Mouse (Mus musculus): ENCODE data around the gene Hdac8. TPM values are rescaled to one million over a fixed set of nuclear protein-coding genes. Genes with fewer than 3 reads are reported as not detected.

The Hdac8 gene
- polyA plus RNA-seq (2014; fragmentation: Nextera tagmentation; extraction: Ambion mirVana): 3.6 and 4.5 TPM in 2 replicates

DNA sequence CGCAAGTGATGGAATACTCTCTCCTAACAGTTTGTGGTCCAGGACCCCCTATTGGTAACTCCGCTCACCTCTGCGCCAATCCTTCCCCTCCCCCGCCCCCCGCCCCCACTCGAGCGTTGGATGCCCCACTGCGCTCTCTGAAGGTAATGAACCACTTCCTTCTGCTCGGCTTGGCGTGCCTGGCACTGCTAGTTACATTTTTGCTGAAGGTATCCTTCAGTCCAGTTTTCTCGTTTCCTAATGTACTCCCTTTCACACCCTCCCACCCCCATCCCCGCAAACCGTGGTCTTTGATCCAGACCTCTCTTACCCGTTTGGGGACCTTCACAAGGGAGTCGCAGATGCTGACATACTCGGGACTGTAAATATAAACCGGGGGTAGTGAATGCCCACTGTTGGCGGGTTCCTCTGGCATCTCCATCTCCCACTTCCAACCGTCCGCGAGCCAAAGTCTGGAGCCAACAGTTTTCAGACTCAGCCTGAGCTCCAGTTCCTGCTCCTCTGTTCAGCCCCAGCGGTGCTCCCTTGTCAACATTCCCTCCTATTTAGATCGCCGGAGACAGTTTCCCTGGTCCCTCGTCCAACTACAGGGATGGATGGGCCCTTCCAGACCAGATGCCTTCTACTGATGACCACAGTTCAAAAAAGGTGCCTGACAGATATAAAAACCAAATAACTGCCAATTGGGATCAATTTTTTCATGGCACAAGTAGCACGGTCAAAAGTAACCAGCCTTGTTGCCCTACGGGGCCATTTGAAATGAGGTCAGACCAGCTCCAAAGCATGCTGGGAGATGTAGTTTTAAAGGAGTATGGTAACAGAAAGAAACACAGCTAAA, at the start of gene Hdac8:
Gene Hdac8 (minus strand): TSS at position 716 of the 838 bp plus-strand sequence.
- H3K27ac ChIP-seq (replicated peaks; ENCODE audit: low read depth, low read length): no peak within 1 kb of the TSS
- H3K27me3 ChIP-seq (ENCODE audit: control insufficient read depth, insufficient read depth, low read length): peaks cover 6% of the 10 kb centered on the region; the same call in 1 of the 2 replicates
- peak within 1 kb of the TSS; percentile 47 for H3K4me2 ChIP-seq (ENCODE audit: low read depth, severe bottlenecking)
- ATAC-seq (ENCODE audit: insufficient number of reproducible peaks, low FRiP score, low TSS enrichment, low read depth): peak; percentile 76; the same call in 1 of the 2 replicates
- peak within 1 kb of the TSS; percentile 51 for H3K4me3 ChIP-seq (ENCODE audit: low read depth, low read length)
- H3K9me3 ChIP-seq (ENCODE audit: control insufficient read depth, low read length): no peaks in the 10 kb centered on the region
- H3K9ac ChIP-seq (ENCODE audit: low read length): peak within 1 kb of the TSS; percentile 47; the same call in 1 of the 2 replicates
- peak; percentile 59 for DNase-seq (ENCODE audit: low spot score)
- H3K4me1 ChIP-seq (ENCODE audit: control insufficient read depth, insufficient read depth, low read length): no peaks in the 10 kb centered on the region
- 16% methylated on average over 26 of the region's 27 CpGs for WGBS
- H3K36me3 ChIP-seq (ENCODE audit: control insufficient read depth, insufficient read depth, low read length): no peaks in the 10 kb centered on the region

DNA sequence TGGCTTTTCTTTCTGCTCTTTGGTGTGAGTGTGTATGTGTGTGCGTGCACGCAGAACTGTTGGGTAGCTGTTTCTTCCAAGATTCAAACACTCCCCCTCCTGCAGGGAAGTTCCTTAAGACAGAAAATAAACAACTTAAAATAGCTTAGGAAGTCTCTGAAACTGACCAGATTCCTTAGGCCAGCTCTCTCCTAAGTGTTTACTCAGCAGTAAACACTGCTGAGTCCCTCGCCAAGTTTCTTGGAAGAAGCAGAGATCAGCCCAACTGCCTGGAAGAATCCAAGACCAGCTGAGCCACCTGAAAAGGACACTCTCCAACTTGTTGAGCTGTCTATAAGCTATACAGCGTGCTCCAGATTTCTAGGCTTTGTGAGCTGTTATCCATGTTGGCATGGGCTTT, 4.0 kb upstream of the Hdac8 start:
- DNase-seq (ENCODE audit: low spot score) (no peak), ATAC-seq (ENCODE audit: insufficient number of reproducible peaks, low FRiP score, low TSS enrichment, low read depth) (no peak)
- Histone ChIP-seq H3K4me1 (ENCODE audit: control insufficient read depth, insufficient read depth, low read length) (no peaks in the 10 kb centered on the region), H3K27ac (replicated peaks; ENCODE audit: low read depth, low read length) (no peak overlapping the region), H3K9me3 (ENCODE audit: control insufficient read depth, low read length) (no peaks in the 10 kb centered on the region), H3K9ac (ENCODE audit: low read length) (no peak overlapping the region), H3K4me3 (ENCODE audit: low read depth, low read length) (no peak overlapping the region), H3K36me3 (ENCODE audit: control insufficient read depth, insufficient read depth, low read length) (no peaks in the 10 kb centered on the region), H3K4me2 (ENCODE audit: low read depth, severe bottlenecking) (no peak overlapping the region), H3K27me3 (ENCODE audit: control insufficient read depth, insufficient read depth, low read length) (0 out of 2 replicates have a peak, but pooled peaks cover 6% of the 10 kb centered on the region)
- WGBS: 55% methylated on average over 4 of the region's 4 CpGs

DNA sequence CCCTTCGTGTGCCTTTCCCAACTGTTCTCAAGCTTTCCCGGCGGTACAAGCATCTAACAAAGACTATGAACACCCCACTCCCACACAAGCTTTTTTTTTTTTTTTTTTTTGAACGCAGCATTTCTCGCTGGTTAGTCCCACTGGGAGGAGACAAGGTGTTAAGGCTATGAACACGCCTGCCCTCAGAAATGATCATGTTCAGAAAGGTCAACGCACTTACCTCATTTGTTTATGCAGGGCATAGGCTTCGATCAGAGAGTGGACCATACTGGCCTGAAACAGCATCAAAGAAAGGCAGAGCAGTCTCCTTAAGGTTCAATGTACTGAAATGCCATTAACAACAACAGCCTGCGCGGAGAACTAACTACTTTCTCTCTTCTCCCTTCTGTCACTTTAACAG, 980 bp downstream of the Hdac8 start:
- Histone ChIP-seq H3K27me3 (ENCODE audit: control insufficient read depth, insufficient read depth, low read length) (peaks cover 4% of the 10 kb centered on the region; the same call in 1 of the 2 replicates), H3K9ac (ENCODE audit: low read length) (peak overlapping the region; percentile 47; the same call in 1 of the 2 replicates)
- WGBS: 28% methylated on average over 10 of the region's 10 CpGs

GRCm38 (mm10) chrX:102493992-102494730, 11.0 kb downstream of the Hdac8 start:
- no peak overlapping the region for H3K27ac ChIP-seq (replicated peaks; ENCODE audit: low read depth, low read length)
- 69% methylated on average over 6 of the region's 6 CpGs for WGBS
- DNase-seq (ENCODE audit: low spot score) (no peak), ATAC-seq (ENCODE audit: insufficient number of reproducible peaks, low FRiP score, low TSS enrichment, low read depth) (no peak)
- no peaks in the 10 kb centered on the region for H3K9me3 ChIP-seq (ENCODE audit: control insufficient read depth, low read length)
- no peak overlapping the region for H3K4me3 ChIP-seq (ENCODE audit: low read depth, low read length)
- no peak overlapping the region for H3K9ac ChIP-seq (ENCODE audit: low read length)
- no peaks in the 10 kb centered on the region for H3K4me1 ChIP-seq (ENCODE audit: control insufficient read depth, insufficient read depth, low read length)
- no peaks in the 10 kb centered on the region for H3K27me3 ChIP-seq (ENCODE audit: control insufficient read depth, insufficient read depth, low read length)
- no peaks in the 10 kb centered on the region; the same call in 1 of the 2 replicates for H3K36me3 ChIP-seq (ENCODE audit: control insufficient read depth, insufficient read depth, low read length)
- H3K4me2 ChIP-seq (ENCODE audit: low read depth, severe bottlenecking): no peak overlapping the region

More for the DNA sequence above, 980 bp downstream of the Hdac8 start:
- no peaks in the 10 kb centered on the region for H3K36me3 ChIP-seq (ENCODE audit: control insufficient read depth, insufficient read depth, low read length)
- H3K27ac ChIP-seq (replicated peaks; ENCODE audit: low read depth, low read length): no peak overlapping the region
- ATAC-seq (ENCODE audit: insufficient number of reproducible peaks, low FRiP score, low TSS enrichment, low read depth): no peak
- H3K4me3 ChIP-seq (ENCODE audit: low read depth, low read length): peak overlapping the region; percentile 51
- H3K9me3 ChIP-seq (ENCODE audit: control insufficient read depth, low read length): no peaks in the 10 kb centered on the region
- no peaks in the 10 kb centered on the region for H3K4me1 ChIP-seq (ENCODE audit: control insufficient read depth, insufficient read depth, low read length)
- H3K4me2 ChIP-seq (ENCODE audit: low read depth, severe bottlenecking): peak overlapping the region; percentile 47
- DNase-seq (ENCODE audit: low spot score): no peak

DNA sequence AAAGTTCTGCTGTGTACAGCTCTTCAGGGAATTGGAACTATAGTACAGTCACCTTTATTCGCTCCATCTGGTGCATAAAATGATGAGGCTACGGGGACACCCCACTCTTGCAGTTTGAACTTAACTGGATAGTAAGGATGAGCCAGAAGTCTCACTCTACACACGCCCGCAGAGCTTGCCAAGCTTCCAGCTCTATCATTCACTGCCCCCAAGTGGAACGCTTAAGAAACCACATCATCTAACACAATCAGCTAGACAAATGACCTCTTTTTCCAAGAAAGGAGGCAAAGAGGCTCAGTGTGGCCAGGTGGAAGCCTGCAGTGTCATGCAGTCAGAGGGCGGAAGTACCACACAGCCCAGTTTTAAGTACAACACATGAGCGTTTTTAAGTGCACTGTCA, 19.6 kb downstream of the Hdac8 start:
- WGBS: 81% methylated on average over 7 of the region's 7 CpGs
- H3K27me3 ChIP-seq (ENCODE audit: control insufficient read depth, insufficient read depth, low read length): 0 out of 2 replicates have a peak, but pooled peaks cover 2% of the 10 kb centered on the region
- H3K9me3 ChIP-seq (ENCODE audit: control insufficient read depth, low read length): no peaks in the 10 kb centered on the region
- no peak for DNase-seq (ENCODE audit: low spot score)
- H3K9ac ChIP-seq (ENCODE audit: low read length): no peak overlapping the region
- no peak overlapping the region for H3K4me3 ChIP-seq (ENCODE audit: low read depth, low read length)
- no peak overlapping the region for H3K4me2 ChIP-seq (ENCODE audit: low read depth, severe bottlenecking)
- no peaks in the 10 kb centered on the region for H3K36me3 ChIP-seq (ENCODE audit: control insufficient read depth, insufficient read depth, low read length)
- no peak for ATAC-seq (ENCODE audit: insufficient number of reproducible peaks, low FRiP score, low TSS enrichment, low read depth)
- H3K27ac ChIP-seq (replicated peaks; ENCODE audit: low read depth, low read length): no peak overlapping the region
- no peaks in the 10 kb centered on the region for H3K4me1 ChIP-seq (ENCODE audit: control insufficient read depth, insufficient read depth, low read length)

- no peaks in the 10 kb centered on the region for H3K36me3 ChIP-seq (ENCODE audit: control insufficient read depth, insufficient read depth, low read length)
- H3K27ac ChIP-seq (replicated peaks; ENCODE audit: low read depth, low read length): no peak overlapping the region
- DNase-seq (ENCODE audit: low spot score) (no peak), ATAC-seq (ENCODE audit: insufficient number of reproducible peaks, low FRiP score, low TSS enrichment, low read depth) (no peak)
- no peaks in the 10 kb centered on the region for H3K4me1 ChIP-seq (ENCODE audit: control insufficient read depth, insufficient read depth, low read length)
- H3K27me3 ChIP-seq (ENCODE audit: control insufficient read depth, insufficient read depth, low read length): 0 out of 2 replicates have a peak, but pooled peaks cover 2% of the 10 kb centered on the region
- H3K4me2 ChIP-seq (ENCODE audit: low read depth, severe bottlenecking): no peak overlapping the region
- H3K9me3 ChIP-seq (ENCODE audit: control insufficient read depth, low read length): no peaks in the 10 kb centered on the region
- no peak overlapping the region for H3K4me3 ChIP-seq (ENCODE audit: low read depth, low read length)
- WGBS: 70% methylated on average over 4 of the region's 4 CpGs
- no peak overlapping the region for H3K9ac ChIP-seq (ENCODE audit: low read length)
These were observed 25.5 kb downstream of the Hdac8 start for GRCm38 (mm10) chrX:102479665-102480064.

DNA sequence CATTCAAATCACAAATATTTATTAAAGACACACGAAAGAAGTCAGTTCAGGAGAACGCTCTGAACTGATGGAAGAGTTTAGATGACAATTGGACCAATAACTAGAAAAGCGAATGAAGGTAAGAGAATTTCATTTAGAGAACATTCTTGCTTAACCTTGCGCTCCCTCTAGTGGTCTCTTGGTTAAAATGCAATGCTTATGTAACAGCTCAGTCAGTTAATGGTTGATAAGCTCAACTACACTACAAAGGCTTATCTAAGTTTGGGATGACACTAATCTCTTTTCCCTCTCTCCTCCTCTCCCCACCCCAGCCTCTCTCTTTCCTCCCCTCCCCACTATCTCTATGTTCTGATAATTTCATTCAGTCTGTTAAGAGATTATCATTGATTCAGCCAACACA, 26.2 kb downstream of the Hdac8 start:
- H3K9ac ChIP-seq (ENCODE audit: low read length): no peak overlapping the region
- H3K27ac ChIP-seq (replicated peaks; ENCODE audit: low read depth, low read length): no peak overlapping the region
- no peaks in the 10 kb centered on the region for H3K4me1 ChIP-seq (ENCODE audit: control insufficient read depth, insufficient read depth, low read length)
- DNase-seq (ENCODE audit: low spot score): no peak
- H3K4me2 ChIP-seq (ENCODE audit: low read depth, severe bottlenecking): no peak overlapping the region
- H3K9me3 ChIP-seq (ENCODE audit: control insufficient read depth, low read length): no peaks in the 10 kb centered on the region
- H3K4me3 ChIP-seq (ENCODE audit: low read depth, low read length): no peak overlapping the region
- ATAC-seq (ENCODE audit: insufficient number of reproducible peaks, low FRiP score, low TSS enrichment, low read depth): no peak
- no peaks in the 10 kb centered on the region for H3K36me3 ChIP-seq (ENCODE audit: control insufficient read depth, insufficient read depth, low read length)
- H3K27me3 ChIP-seq (ENCODE audit: control insufficient read depth, insufficient read depth, low read length): 0 out of 2 replicates have a peak, but pooled peaks cover 2% of the 10 kb centered on the region
- 33% methylated on average over 4 of the region's 4 CpGs for WGBS

DNA sequence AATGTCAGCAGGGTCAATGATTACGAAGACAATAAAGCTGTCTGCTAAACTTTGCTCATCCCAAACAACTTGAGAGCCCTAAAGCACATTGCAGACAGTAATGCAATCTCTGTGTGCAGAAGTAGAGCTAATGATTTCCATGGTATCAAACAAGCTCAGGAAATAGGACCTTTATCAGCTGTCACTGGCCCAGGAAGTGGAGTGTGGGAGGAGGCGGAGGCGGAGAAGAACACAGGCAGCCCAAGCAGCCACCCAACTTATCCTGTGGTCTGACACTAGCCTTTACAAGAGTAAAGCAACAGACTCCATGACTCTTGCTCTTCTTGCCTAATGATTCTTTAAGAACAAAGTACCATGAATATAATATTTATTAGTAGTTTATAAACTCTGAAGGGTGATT, 26.7 kb downstream of the Hdac8 start:
- H3K27ac ChIP-seq (replicated peaks; ENCODE audit: low read depth, low read length): no peak overlapping the region
- no peak overlapping the region for H3K4me3 ChIP-seq (ENCODE audit: low read depth, low read length)
- no peaks in the 10 kb centered on the region for H3K9me3 ChIP-seq (ENCODE audit: control insufficient read depth, low read length)
- ATAC-seq (ENCODE audit: insufficient number of reproducible peaks, low FRiP score, low TSS enrichment, low read depth): no peak
- no peak overlapping the region for H3K4me2 ChIP-seq (ENCODE audit: low read depth, severe bottlenecking)
- H3K9ac ChIP-seq (ENCODE audit: low read length): no peak overlapping the region
- H3K27me3 ChIP-seq (ENCODE audit: control insufficient read depth, insufficient read depth, low read length): 0 out of 2 replicates have a peak, but pooled peaks cover 2% of the 10 kb centered on the region
- H3K4me1 ChIP-seq (ENCODE audit: control insufficient read depth, insufficient read depth, low read length): no peaks in the 10 kb centered on the region
- H3K36me3 ChIP-seq (ENCODE audit: control insufficient read depth, insufficient read depth, low read length): no peaks in the 10 kb centered on the region
- DNase-seq (ENCODE audit: low spot score): no peak
- 85% methylated on average over 3 of the region's 3 CpGs for WGBS
